Mouse (Mus musculus) embryonic fibroblast, embryonic 13.5 days (primary cell): ENCODE measurements at regions not wholly inside any gene's neighbourhood (a gene's known extent, or its start where the extent isn't known, plus 50 kb on each side); places are given as distances from the start of the nearest gene placed in this dataset.
A peak's percentile ranks its signal among the peaks of the same experiment; 100 is the strongest.

Source experiments
- H3K27ac ChIP-seq: 2 replicates; pipeline ENCODE4 v1.5.1; 2012; ENCODE audit warnings: low read length, control low read depth, inconsistent platforms; ENCODE audit not compliant: insufficient read depth
- H3K4me1 ChIP-seq: 2 replicates; pipeline ENCODE4 v1.6.1; 2011; ENCODE audit warnings: low read length; ENCODE audit not compliant: control insufficient read depth, insufficient read depth
- H3K4me3 ChIP-seq: 2 replicates; pipeline ENCODE4 v1.5.1; 2011; ENCODE audit warnings: mild to moderate bottlenecking, control low read depth, low read length; ENCODE audit not compliant: insufficient read depth
- CTCF ChIP-seq: IDR thresholded peaks from 2 replicates; pipeline ENCODE4 v1.5.1; 2011; ENCODE audit warnings: mild to moderate bottlenecking, control low read depth, low read length, moderate library complexity, borderline replicate concordance; ENCODE audit not compliant: insufficient read depth
- POLR2A ChIP-seq: IDR thresholded peaks from 2 replicates; pipeline ENCODE4 v1.6.1; 2011; ENCODE audit warnings: low read depth, mild to moderate bottlenecking, control low read depth, low read length, moderate library complexity

- TF ChIP-seq POLR2A (no peak), CTCF (no peak)
- Histone ChIP-seq H3K4me3 (no peak overlapping the region), H3K4me1 (no peaks in the 10 kb centered on the region), H3K27ac (no peak overlapping the region)
Observed at GRCm38 (mm10) chr2:11391725-11392124, 162.2 kb downstream of the Pfkfb3 start.

DNA sequence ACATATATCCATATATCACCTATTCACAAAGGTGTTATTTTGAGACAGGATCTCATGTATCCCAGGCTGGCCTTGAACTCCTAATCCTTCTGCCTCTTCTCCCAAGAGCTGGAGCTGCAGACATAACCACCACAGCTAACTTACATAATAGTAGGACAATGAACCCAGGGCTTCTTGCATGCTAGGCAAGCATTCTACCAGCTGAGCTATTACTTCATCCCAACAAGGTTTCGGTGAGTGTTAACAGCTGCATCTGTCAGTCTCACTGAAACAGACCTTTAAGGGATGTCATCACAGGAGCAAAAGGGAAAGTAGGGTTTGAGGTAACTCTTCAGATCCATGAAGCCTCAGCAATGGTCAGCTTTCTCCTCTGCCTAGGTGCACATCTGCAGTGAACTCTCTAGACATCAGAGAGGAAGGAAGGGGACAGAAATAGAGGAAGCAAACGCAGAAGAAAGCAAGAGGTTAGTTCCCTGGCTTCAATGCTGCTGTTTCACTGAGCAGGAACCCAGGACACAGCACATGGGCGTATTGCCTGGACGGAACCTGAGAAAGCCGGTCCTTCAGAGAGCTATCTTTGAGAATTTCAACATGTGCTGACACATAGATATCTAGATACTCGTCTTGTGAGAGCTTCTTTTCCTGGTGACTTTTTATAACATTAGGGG is 163.1 kb downstream of the Pfkfb3 start:
- TF ChIP-seq CTCF (no peak), POLR2A (no peak)
- H3K27ac ChIP-seq: no peak overlapping the region
- no peak overlapping the region for H3K4me3 ChIP-seq
- H3K4me1 ChIP-seq: no peaks in the 10 kb centered on the region

DNA sequence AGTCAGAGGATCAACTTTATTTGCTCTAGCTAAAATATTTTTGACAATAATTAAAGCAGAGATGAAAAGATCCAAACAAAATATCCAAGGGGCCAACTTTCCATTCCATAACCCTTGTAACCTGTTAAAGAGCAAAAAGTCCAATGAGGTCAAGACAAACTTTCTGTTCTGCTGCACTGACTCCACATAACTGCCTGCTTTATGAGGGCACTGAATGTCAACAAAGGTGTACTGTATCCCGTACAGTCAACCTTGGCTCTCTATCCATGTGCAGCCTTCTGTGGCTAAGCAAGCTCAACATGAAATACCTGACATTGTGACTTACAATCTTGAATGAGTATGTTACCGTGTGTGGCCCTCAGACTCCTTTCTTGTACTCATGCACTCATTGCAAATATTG is 166.3 kb downstream of the Pfkfb3 start:
- no peaks in the 10 kb centered on the region for H3K4me1 ChIP-seq
- H3K27ac ChIP-seq: no peak overlapping the region
- no peak overlapping the region for H3K4me3 ChIP-seq
- TF ChIP-seq POLR2A (no peak), CTCF (no peak)

- Histone ChIP-seq H3K4me3 (no peak overlapping the region), H3K27ac (no peak overlapping the region), H3K4me1 (peaks cover 4% of the 10 kb centered on the region)
- no peak for TF ChIP-seq POLR2A
- no peak for TF ChIP-seq CTCF
Observed at GRCm38 (mm10) chr2:11383815-11384214, 170.1 kb downstream of the Pfkfb3 start.

DNA sequence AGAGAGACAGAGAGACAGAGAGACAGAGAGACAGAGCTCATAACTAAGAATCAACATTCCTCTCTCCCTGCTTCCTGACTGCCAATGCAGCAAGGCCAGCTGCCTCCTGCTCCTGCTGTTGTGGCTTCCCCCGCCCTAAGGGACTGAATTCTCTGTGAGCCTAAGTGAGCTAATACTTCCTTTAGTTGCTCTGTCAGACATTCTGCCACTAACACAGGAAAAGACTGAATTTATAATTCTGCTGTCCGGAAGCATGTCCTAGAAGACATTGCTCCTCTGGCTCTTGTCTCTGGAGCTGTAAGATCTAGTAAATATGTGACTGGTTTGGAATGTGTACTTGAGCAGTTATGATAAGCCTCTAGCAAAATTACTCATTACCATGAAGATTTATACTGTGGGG is 176.7 kb downstream of the Pfkfb3 start:
- Histone ChIP-seq H3K27ac (peak overlapping the region; percentile 83), H3K4me3 (no peak overlapping the region), H3K4me1 (peaks cover 8% of the 10 kb centered on the region)
- no peak for TF ChIP-seq POLR2A
- TF ChIP-seq CTCF: no peak

DNA sequence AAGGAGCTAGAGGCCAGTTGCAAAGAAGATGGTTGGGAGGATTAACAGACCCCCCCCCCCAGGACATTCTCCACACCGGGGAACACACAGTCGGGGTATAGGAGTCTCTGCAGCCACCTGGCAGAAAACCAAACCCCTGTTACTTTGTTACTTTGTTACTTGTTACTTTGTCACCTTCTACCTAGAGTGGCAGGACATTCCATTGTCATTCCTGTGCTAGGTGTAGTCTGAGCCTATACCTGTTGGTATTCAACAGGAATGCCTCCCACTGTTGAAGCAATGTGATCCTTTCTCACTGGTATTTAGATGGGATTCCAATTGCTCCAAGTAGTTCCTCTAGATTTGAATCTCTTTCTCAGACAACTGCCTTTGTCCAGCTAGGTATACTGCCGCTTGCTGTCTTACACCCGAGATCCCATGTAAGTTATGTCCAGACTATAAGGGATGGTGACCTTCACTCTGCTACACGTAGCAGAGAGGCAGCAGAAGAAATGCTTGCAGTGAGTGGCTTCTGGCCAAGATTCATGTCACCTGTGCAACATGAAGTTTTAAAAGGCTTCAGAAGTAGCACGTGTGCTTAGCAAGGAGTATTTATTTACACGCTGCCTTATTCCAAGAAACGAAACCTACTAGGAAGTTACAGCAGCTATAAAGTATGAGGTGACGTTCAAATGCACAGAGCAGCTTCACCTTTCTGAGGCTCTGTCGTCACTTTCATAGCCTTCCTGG is 178.0 kb downstream of the Pfkfb3 start:
- H3K4me1 ChIP-seq: peaks cover 8% of the 10 kb centered on the region
- H3K27ac ChIP-seq: no peak overlapping the region
- H3K4me3 ChIP-seq: no peak overlapping the region
- TF ChIP-seq POLR2A (no peak), CTCF (no peak)

DNA sequence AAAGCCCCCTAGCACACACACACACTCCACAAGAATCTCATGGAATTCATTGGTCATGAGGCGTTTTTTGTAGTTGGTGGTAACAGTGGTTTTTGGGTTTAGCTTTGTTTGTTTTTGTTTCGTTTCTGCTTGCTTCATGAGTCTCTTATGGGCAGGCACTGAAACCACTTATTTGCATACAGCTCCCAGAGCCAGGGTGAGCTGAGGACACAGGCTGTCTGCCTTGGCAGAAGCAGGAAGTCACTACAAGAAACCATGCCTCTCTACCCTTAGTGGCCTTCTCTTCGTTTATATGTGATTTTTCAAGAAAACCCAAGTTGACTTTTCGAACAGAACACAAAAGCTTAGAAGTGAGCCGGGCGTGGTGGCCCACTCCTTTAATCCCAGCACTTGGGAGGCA is 178.8 kb downstream of the Pfkfb3 start:
- Histone ChIP-seq H3K27ac (0 out of 2 replicates have a peak overlapping the region, but pooled peaks have one; percentile 41), H3K4me3 (no peak overlapping the region), H3K4me1 (peaks cover 8% of the 10 kb centered on the region)
- TF ChIP-seq POLR2A (no peak), CTCF (no peak)

- Histone ChIP-seq H3K4me1 (peaks cover 4% of the 10 kb centered on the region; the same call in 1 of the 2 replicates), H3K27ac (no peak overlapping the region), H3K4me3 (no peak overlapping the region)
- TF ChIP-seq CTCF (no peak), POLR2A (no peak)
Observed at GRCm38 (mm10) chr2:11370273-11370672, 183.6 kb downstream of the Pfkfb3 start.

GRCm38 (mm10) chr2:11367319-11367718 is 186.6 kb downstream of the Pfkfb3 start:
- Histone ChIP-seq H3K4me1 (peaks cover 7% of the 10 kb centered on the region; the same call in 1 of the 2 replicates), H3K4me3 (no peak overlapping the region), H3K27ac (no peak overlapping the region)
- TF ChIP-seq POLR2A (no peak), CTCF (no peak)

GRCm38 (mm10) chr2:11365815-11366214 is 188.1 kb downstream of the Pfkfb3 start:
- peaks cover 7% of the 10 kb centered on the region; the same call in 1 of the 2 replicates for H3K4me1 ChIP-seq
- TF ChIP-seq CTCF (no peak), POLR2A (no peak)
- H3K27ac ChIP-seq: no peak overlapping the region
- H3K4me3 ChIP-seq: no peak overlapping the region
